Mouse (Mus musculus): Measurements from ENCODE around the gene Gm45713. TPM values are rescaled to one million over a fixed set of nuclear protein-coding genes. Genes with fewer than 3 reads are reported as not detected.
A peak's percentile ranks its signal among the peaks of the same experiment; 100 is the strongest.
"Not testable (repeated sequence)": the region's sequence is repeated elsewhere in the genome, so short reads cannot be mapped to it uniquely, and the experiment has no call there.

Gene Gm45713
- total RNA-seq (2015; ENCODE audit: low replicate concordance) (not detected in 2 replicates), total RNA-seq (2017; ENCODE audit: low replicate concordance) (not detected in 2 replicates)

- peak; percentile 84 for ATAC-seq (replicated peaks; ENCODE audit: low FRiP score, poor library complexity, severe bottlenecking)
Observed at GRCm38 (mm10) chr7:45135993-45136567, at the start of gene Gm45713, which contains the start of gene Flt3l. TSS of gene Gm45713 (minus strand) at chr7:45136231. TSS of gene Flt3l (minus strand) at chr7:45136432.

DNA sequence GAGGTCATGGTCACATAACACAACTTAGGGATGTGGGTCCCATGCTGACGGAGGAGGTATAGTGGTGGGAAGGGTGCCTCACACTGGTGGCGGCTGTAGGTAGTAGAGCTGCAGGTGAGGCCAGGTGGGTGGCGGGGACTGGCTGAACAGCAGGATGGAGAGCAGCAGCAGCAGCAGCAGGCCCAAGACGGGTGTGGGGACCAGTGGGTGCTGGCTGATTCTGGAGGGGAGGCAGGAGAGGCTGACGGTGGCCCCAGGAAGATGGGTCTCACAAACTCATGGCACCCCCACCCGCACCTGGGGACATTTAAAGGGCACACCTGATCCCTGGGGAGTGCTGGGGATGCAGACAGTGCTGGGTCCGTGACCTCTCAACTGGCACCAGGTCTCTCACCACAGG lies 47.6 kb upstream of the Gm45713 start:
- no peak for ATAC-seq (replicated peaks; ENCODE audit: low FRiP score, poor library complexity, severe bottlenecking)

DNA sequence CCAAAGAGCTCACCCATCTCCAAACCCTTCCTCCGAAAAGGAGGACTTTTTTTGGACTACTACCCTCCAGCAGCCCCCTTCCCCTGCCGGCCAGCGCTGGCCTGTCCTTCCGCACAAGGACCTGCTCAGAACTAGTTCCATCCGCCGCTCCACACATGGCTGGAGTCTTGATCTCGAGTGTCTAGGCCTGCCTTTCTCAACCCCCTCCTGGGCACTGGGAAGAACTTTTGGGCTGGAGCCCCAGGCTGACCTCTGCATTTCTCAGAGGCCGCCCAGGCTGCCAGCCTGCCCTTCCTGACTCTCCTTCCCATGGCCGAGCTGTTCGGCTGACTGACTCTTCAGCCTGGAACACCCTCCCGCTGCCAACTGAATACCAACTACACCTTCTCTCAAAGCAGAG lies 46.6 kb upstream of the Gm45713 start:
- ATAC-seq (replicated peaks; ENCODE audit: low FRiP score, poor library complexity, severe bottlenecking), result peak; percentile 4; the same call in 1 of the 2 replicates

DNA sequence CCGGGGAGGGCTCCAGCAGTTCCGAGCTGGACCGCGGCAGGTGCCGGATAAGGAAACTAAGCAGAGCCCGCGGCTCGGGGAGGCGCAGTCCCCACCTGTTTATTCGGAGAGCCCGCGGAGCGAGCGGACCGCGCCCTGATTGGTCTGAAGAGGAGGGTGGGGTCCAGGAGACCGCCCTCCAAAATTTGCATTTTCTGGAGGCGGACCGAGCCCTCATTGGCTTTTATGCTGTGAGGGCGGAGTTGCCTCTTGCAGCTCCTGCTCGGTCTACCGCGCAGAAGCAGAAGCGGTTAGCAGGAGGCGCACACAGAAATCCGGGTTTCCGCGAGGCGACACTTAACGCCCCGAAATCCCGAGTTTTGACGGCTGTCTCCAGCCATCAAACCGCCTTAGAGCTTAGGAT lies 46.2 kb upstream of the Gm45713 start:
- peak; percentile 93 for ATAC-seq (replicated peaks; ENCODE audit: low FRiP score, poor library complexity, severe bottlenecking)

- no peak for ATAC-seq (replicated peaks; ENCODE audit: low FRiP score, poor library complexity, severe bottlenecking)
Observed at GRCm38 (mm10) chr7:45181540-45181939, 45.5 kb upstream of the Gm45713 start.

- no peak for ATAC-seq (replicated peaks; ENCODE audit: low FRiP score, poor library complexity, severe bottlenecking)
Observed at GRCm38 (mm10) chr7:45180896-45181477, 45.0 kb upstream of the Gm45713 start, which contains the start of gene Pth2. TSS of gene Pth2 (plus strand) at chr7:45180995.

DNA sequence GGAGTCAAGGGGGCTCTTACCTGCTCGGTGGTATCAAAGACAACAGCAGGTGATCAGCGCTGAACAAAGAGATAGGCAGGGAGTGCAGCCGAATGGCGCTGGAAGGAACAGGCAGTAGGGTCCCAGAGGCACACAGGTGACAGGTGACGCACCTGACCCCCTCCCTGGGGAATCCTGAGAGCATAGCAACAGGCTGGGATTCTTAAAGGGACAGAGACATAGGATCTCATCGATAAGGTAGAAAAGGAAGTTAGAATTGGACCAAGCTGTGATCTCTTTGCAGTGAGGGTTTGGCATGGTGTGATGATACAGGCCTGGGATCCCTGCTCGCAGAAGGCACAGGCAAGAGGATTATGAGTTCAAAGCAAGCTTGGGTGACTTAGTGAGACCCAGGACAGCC lies 43.4 kb upstream of the Gm45713 start, which contains the start of gene Gfy:
Gene Gfy, minus strand, starts transcription at position 101 of the 400 bp plus-strand sequence.
- no peak for ATAC-seq (replicated peaks; ENCODE audit: low FRiP score, poor library complexity, severe bottlenecking)

- no peak for ATAC-seq (replicated peaks; ENCODE audit: low FRiP score, poor library complexity, severe bottlenecking)
Observed at GRCm38 (mm10) chr7:45178550-45178949, 42.5 kb upstream of the Gm45713 start.

DNA sequence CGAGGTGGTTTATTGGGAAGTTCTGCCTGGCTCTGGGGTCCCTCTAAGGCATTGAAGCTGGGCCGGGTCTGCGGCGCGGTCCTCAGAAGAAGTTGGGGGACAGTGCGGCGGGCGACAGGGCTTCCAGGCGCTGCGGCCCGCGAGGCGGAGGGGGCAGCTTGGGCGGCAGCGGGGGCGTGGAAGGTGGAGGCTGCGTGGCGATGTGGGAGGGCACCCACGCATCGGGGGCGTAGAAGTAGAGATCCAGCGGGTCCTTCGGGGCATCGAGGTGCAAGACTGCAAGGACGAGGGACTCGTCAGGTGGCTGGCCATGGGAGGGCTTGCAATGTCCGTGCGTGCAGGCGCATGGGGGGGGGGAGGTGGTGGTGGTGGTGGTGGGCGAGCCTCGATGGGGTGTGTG lies 40.3 kb upstream of the Gm45713 start:
- ATAC-seq (replicated peaks; ENCODE audit: low FRiP score, poor library complexity, severe bottlenecking), result no peak

GRCm38 (mm10) chr7:45175929-45176328 lies 39.9 kb upstream of the Gm45713 start:
- no peak for ATAC-seq (replicated peaks; ENCODE audit: low FRiP score, poor library complexity, severe bottlenecking)

GRCm38 (mm10) chr7:45175398-45175797 lies 39.4 kb upstream of the Gm45713 start:
- no peak for ATAC-seq (replicated peaks; ENCODE audit: low FRiP score, poor library complexity, severe bottlenecking)

DNA sequence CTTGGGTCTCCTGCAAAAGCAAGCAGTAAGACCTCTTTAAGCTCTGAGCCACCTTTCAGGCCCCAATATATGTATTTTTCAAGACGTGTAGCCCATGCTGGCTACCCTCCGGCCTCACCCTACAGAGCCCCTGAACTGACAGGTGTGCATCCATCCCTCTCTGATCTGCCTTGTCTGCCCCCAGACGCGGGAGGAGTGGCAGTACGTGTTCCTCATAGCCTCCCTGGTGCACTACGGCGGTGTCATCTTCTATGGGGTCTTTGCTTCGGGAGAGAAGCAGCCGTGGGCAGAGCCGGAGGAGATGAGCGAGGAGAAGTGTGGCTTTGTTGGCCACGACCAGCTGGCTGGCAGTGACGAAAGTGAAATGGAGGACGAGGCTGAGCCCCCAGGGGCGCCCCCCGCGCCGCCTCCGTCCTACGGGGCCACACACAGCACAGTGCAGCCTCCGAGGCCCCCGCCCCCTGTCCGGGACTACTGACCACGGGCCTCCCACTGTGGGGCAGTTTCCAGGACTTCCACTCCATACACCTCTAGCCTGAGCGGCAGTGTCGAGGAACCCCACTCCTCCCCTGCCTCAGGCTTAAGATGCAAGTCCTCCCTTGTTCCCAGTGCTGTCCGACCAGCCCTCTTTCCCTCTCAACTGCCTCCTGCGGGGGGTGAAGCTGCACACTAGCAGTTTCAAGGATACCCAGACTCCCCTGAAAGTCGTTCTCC lies 38.7 kb upstream of the Gm45713 start:
- ATAC-seq (replicated peaks; ENCODE audit: low FRiP score, poor library complexity, severe bottlenecking), result no peak

- not testable (repeated sequence) for ATAC-seq (replicated peaks; ENCODE audit: low FRiP score, poor library complexity, severe bottlenecking)
Observed at GRCm38 (mm10) chr7:45173772-45174171, 37.7 kb upstream of the Gm45713 start.

DNA sequence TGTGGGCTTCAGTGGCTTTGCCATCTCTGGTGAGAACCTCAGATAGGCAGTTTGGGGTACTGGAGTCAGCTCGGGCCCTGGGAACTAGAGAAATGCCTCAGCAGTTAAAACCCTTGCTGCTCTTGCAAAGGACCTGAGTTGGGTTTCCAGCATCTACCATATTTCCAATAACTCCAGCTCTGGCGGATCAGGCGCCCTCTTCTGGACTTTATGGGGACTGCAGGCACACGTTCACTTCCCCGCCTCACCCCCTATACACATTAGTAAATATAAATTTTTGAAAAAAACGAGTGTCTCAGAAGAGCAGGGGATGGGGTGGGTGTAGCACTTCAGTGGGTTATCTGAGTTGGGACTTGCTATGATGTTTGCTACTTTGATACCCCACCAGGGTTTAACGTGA lies 36.9 kb upstream of the Gm45713 start:
- 0 out of 2 replicates have a peak, but pooled peaks have one; percentile 52 for ATAC-seq (replicated peaks; ENCODE audit: low FRiP score, poor library complexity, severe bottlenecking)

GRCm38 (mm10) chr7:45169495-45169894 lies 33.5 kb upstream of the Gm45713 start:
- ATAC-seq (replicated peaks; ENCODE audit: low FRiP score, poor library complexity, severe bottlenecking), result 0 out of 2 replicates have a peak, but pooled peaks have one; percentile 38

DNA sequence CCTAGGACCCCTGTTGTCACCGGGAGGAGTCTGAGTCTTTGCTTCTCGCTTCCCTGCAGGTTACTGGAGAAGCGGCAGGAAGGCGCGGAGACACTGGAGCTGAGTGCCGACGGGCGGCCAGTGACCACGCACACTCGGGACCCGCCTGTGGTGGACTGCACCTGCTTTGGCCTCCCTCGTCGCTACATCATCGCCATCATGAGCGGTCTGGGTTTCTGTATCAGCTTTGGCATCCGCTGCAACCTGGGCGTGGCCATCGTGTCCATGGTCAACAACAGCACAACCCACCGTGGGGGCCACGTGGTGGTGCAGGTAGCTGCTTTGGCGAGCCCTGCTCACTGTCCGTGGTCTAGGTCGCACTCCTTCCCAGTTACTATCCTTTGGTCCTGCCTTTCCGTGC lies 32.6 kb upstream of the Gm45713 start:
- no peak for ATAC-seq (replicated peaks; ENCODE audit: low FRiP score, poor library complexity, severe bottlenecking)

DNA sequence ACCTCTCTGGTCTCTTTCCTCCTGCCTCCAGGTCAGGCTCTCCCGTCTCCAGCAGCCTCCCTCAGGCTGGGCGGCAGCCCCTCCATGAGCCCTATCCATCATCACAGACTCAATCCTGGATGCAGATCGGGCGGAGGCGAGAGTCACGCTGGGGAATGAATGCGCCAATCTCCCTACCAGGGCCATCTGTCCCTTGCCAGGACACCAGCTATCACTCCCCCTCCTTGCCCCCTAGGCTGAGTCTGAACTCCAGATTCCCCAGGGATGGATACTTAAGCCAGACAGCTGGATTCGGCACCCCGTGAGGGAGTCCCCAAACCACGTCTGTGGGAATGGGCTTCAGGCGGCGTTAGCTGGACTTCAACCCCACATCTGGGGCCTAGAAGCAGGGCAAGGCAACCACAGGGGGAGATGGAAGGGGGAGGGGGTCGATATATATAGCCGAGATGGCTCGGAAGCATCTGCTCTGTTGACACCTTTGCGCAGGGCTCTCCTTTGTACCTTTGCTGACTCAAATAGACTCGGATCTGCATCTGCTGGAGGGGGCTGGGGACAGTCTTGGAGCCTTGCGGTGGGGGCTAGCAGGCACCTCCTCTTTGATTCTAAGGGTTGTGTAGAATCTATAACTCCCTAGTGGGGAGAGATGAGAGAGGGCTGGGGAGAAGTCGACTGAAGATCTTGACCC lies 31.9 kb upstream of the Gm45713 start:
- ATAC-seq (replicated peaks; ENCODE audit: low FRiP score, poor library complexity, severe bottlenecking), result no peak

- no peak for ATAC-seq (replicated peaks; ENCODE audit: low FRiP score, poor library complexity, severe bottlenecking)
Observed at GRCm38 (mm10) chr7:45166950-45167401, 30.9 kb upstream of the Gm45713 start.

DNA sequence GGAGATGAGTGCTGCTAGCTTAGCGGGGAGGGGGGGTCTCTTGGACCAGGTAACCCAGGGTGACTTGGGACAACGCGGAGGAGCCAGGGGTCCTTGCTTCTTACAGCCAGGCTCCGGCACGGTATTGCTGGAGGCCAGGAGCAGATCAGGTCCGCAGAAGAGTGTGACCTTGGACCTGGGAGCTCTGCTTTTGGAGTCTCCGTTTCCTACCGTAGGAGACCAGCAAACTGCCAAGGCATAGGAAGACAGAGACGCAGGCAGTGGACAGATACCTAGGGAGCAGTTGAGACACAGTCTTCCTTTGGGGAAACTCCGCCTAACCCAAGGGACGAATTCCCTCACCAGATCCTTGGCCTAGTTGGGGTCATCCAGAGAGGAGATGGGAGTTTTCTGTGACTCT lies 29.7 kb upstream of the Gm45713 start:
- ATAC-seq (replicated peaks; ENCODE audit: low FRiP score, poor library complexity, severe bottlenecking), result no peak

- ATAC-seq (replicated peaks; ENCODE audit: low FRiP score, poor library complexity, severe bottlenecking), result no peak
Observed at GRCm38 (mm10) chr7:45164833-45165232, 28.8 kb upstream of the Gm45713 start.
